Mouse (Mus musculus): ENCODE results near the gene Phf2. TPM values are rescaled to one million over a fixed set of nuclear protein-coding genes. Genes with fewer than 3 reads are reported as not detected.
A peak's percentile ranks its signal among the peaks of the same experiment; 100 is the strongest.

Phf2 gene
- total RNA-seq, 2 experiments from 2014 or later: 29.4 to 32.5 TPM

GRCm38 (mm10) chr13:48802181-48802580 is 68.7 kb downstream of the Phf2 start:
- DNase-seq: no peak

- DNase-seq: peak; percentile 85
These were observed 69.9 kb downstream of the Phf2 start for GRCm38 (mm10) chr13:48800850-48801546.

GRCm38 (mm10) chr13:48798256-48798771 is 72.6 kb downstream of the Phf2 start:
- DNase-seq: no peak

GRCm38 (mm10) chr13:48796906-48797305 is 74.0 kb downstream of the Phf2 start:
- DNase-seq: no peak

DNA sequence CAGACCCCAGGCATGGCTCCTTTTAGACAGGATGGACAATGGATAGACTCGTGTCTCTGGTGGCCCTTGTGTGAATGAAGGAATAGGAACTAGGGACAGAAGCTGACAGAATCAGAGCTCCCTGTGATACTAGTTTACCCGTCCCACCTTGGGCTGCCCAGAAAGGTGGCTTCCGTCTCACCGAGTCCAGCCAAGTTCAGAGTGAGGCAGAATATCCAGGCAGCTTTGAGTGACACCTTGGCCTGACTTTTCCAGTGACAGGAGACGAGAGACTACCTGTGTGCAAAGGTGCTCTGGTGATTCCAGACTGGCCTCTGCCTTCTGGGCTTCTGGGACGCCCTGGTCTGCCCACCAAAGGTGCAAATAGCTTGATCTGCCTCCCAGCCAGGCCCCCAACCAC is 75.2 kb downstream of the Phf2 start:
- no peak for DNase-seq

DNA sequence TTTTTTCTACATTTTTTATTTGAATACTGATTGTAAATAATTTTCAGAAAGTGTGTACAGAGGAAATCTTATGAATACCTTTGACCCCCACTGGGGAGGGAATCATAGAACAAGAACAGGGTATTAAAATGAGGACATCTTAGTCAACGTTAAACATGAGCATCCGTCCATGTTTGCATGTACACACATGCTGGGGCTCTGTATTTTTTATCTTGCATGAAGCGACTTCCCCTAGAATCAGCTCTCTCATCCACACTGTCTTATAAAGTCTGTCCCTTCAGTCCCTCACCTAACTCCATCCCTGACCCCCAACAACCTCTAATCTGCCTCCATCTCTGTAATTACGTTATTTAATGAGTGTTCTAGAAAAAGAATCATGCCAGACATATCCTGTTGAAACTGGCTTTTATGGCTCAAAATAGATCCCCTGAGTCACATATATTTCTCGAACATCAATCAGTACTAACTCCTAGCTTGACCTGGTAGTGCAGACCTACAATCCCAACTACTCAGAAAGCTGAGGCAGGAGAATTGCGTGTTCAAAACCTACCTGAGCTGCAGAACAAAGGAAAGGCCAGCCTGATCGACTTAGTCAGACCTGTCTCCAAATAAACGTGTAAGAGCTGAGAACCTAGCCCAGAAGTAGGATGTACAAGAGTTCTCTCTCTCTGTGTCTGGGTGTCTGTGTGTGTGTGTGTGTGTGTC is 86.2 kb downstream of the Phf2 start:
- DNase-seq: no peak

DNA sequence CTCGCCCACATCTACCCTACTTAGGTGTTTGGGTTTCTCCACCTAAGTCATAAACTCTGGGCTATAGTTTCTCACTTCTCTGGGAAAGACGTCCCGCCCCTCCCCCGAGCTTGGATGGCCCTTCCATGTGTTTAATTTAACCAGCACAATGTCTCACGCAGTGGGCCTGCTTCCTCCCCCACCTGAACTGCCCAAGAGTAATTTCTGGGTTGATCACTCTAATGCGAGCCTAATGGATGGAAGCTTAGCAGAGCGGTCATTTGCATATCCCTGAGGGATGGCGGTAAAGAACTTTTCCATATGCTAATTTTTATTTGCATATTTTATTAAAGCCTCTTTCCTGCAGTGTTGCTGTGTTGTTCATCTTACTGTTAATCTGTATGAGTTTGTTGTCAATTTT is 86.8 kb downstream of the Phf2 start:
- no peak for DNase-seq

GRCm38 (mm10) chr13:48782727-48783725 is 87.9 kb downstream of the Phf2 start:
- no peak for DNase-seq

DNA sequence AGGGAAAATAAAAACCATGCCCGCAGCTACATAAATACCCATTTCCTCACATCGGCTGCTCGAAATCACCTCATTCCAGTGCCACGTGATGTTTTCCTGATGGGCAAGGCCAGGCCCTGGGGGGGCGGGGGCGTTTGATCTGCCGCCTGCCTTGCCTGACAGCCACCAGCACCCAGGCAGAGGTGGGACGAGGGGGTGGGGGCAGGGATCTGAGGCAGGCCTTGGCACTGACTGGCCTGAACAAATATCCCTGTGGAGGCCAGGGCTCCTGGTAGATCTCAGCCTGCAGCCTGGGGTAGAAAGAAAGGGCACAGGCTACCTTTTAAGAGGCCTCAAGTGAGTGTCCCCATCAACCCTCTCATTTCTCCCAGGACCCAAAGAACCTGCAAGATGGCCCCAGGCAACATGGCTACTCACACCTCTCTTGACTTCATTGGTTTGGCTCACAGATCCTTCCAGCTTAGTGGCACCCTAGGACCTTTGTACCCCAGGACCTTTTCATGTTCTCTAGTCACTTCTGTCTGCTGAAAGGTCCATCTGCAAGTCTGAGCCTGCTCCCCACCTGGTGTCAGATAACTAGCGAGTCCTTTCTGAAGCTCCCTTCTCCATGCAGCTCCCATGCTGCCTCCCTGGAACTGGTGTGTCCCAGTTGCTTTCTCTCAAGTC is 90.4 kb downstream of the Phf2 start:
- no peak for DNase-seq

DNA sequence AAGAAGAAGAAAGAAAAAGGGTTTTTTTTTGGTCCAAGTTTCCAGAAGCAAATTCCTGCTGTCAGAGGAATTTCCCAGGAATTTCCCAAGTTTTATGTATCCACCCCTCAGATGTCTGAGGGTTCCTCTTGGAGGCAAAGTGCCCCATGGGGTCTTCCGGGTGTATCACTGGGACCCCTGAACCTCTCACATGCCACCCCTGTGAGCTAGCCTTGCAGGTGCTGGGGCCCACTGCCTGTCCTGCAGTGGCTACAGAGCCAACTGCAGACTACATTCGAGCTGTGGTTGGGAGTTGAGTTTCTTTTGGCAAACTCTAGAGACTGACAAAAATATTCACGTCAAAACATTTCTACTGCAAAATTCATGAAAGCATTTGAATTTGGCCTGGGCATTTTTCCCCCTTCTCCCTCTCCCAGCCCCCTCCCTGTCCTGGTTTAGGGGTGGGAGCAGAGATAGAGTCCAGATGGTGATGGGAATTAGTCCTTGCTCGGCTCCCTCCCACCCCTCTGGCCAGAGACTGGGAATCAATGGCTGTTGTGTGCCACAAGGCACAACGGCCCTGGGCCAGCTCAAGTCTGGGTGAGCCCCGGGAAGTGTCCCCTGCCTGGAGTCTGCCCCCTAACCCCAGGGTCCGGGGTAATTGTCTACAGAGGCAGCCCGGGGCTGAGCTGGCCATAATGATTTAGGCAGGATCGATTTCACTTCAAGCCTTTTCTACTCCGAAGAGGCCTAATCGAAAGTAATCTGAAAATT is 91.2 kb downstream of the Phf2 start:
- no peak for DNase-seq

DNA sequence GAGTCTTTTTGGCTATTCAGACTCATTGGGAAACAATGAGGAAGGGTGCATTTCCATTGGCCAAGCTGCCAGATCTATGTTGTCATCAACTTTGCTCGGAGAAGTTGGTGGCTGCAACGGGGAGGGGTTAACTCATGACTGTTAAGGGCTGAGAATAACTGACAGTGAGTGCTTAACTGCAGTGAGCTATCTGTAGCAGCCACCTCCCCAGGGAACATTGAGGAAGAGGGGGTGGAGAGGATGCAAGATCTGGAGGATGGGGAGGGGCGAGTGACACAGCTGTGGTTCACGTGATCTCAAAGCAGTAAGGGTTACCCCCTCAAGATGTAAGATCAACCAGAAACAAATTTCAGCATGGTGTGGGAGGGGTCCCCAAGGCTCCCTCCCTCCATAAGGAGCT is 92.8 kb downstream of the Phf2 start:
- no peak for DNase-seq

DNA sequence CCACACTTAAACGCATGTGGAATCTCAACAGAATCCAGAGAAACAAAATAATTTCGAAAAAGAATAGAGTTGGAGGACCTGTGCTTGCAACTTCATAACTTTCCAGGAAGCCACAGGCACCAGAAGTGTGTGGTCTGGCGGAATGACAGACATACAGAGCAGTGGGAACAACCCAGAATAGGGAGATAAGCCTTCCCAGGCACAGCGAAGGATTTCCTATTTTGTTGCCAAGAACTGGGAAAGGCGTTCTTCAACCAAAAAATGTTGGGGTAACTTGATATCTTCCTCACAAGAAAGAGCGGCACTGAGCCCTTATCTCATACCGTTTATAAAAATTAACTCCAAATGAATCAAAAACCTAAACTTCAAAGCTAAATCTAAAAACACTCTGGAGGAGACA is 96.4 kb downstream of the Phf2 start:
- no peak for DNase-seq

- DNase-seq: no peak
These were observed 102.8 kb downstream of the Phf2 start for GRCm38 (mm10) chr13:48768109-48768508.

DNA sequence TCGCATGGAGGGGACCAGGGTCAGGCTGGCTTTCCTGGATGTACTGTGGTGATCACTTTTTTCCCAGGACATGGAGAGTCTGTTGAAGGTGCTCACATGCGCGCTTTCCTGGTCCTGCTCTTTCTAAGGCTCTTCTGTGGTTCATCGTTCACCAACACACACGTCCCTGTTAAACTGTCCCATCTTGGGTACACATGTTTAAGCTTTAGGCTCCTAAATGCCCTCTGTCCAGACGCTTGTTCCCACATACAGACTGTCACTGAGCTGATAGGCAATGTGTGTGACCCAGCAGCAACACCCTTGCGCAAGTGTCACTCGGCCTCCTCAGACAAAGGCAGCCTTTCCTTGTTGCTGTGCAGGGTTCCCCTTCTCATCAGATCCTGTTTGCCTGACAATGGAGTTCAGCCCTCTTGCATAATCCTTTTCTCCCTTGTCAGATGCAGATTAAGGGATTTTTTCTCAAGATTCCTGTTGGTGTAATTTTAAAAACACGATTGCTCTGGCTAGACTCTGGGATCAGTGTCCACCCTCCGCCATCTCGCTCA is 107.1 kb downstream of the Phf2 start:
- no peak for DNase-seq

GRCm38 (mm10) chr13:48760855-48761436 is 110.0 kb downstream of the Phf2 start:
- DNase-seq: no peak

DNA sequence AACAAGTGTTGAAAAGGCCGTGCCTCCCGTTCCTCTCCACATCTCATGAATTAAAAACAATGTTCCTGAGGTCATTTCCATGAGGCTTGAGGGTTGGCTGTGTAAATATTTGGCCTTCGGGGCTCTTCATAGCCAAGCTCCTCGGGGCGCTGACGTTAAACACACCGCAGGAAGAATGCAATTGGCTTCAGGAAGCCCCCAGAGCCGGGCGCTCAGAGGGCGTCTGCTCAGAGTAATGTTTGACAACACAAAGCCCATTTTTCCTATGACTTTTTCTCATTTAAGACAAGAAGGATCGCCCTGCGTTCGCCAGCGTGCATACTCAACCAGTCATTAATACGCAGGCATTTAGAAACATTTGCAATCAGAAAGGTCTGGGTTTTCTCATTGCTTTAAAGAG is 114.2 kb downstream of the Phf2 start:
- no peak for DNase-seq

All from heart, postnatal 4 days (tissue).